Mouse (Mus musculus) megakaryocyte, embryonic 14.5 days (primary cell): ENCODE measurements around the gene Acot7.

Experiments used
- FLI1 ChIP-seq: IDR thresholded peaks from 2 replicates; pipeline ENCODE4 v1.6.1; 2012; ENCODE audit warnings: low read length, inconsistent platforms, mixed read lengths
- GATA1 ChIP-seq: IDR thresholded peaks from 3 replicates; pipeline ENCODE4 v1.6.1; 2012; ENCODE audit warnings: mixed read lengths, low read length, inconsistent platforms, borderline replicate concordance

- TF ChIP-seq GATA1 = no peak
- no peak for TF ChIP-seq FLI1
These were observed 11.8 kb downstream of the Acot7 start for GRCm38 (mm10) chr4:152189691-152190090.
